Mouse (Mus musculus) MEL (cell line): ENCODE measurements around the gene Lgals3. TPM values are rescaled to one million over a fixed set of nuclear protein-coding genes. Genes with fewer than 3 reads are reported as not detected.

Experiments used
- DNase-seq: peaks from one replicate; pipeline ENCODE4 v3.0.0; 2011; ENCODE audit warnings: low read depth, low spot score
- H3K27ac ChIP-seq: 2 replicates; pipeline ENCODE4 v1.5.1; 2012; ENCODE audit warnings: low read depth, mild to moderate bottlenecking, control low read depth, low read length, moderate library complexity; ENCODE audit not compliant: control insufficient read depth
- H3K27me3 ChIP-seq, 2 experiments: fragments of 150-350 bp in 1 of 2; sonication (generic) in 1 of 2; 2 replicates each; pipeline ENCODE4 v1.6.1; 2012; ENCODE audit warnings: low read length in 2 of 2, mild to moderate bottlenecking in 2 of 2, improper control_type of control experiment in 1 of 2, moderate library complexity in 1 of 2; ENCODE audit not compliant: insufficient read depth in 2 of 2, control insufficient read depth in 1 of 2
- H3K36me3 ChIP-seq, 2 experiments: 2 replicates each; pipeline ENCODE4 v1.6.1; 2012 to 2014; ENCODE audit warnings: low read length in 2 of 2, improper control_type of control experiment in 1 of 2, inconsistent platforms in 1 of 2, mild to moderate bottlenecking in 1 of 2; ENCODE audit not compliant: insufficient read depth in 2 of 2, control insufficient read depth in 1 of 2
- H3K4me1 ChIP-seq, 2 experiments: fragments of 150-350 bp in 1 of 2; sonication (generic) in 1 of 2; 2 replicates each; pipeline ENCODE4 v1.6.1; 2012; ENCODE audit warnings: low read length in 2 of 2, improper control_type of control experiment in 1 of 2, mild to moderate bottlenecking in 1 of 2; ENCODE audit not compliant: insufficient read depth in 2 of 2, control insufficient read depth in 1 of 2
- H3K4me3 ChIP-seq, 2 experiments: fragments of 150-350 bp in 1 of 2; sonication (generic) in 1 of 2; 2 replicates each; pipeline ENCODE4 v1.5.1; 2012; ENCODE audit warnings: low read depth in 2 of 2, low read length in 2 of 2, mild to moderate bottlenecking in 2 of 2, moderate library complexity in 2 of 2, control low read depth in 1 of 2, improper control_type of control experiment in 1 of 2; ENCODE audit not compliant: control insufficient read depth in 1 of 2, insufficient read depth in 1 of 2
- H3K79me2 ChIP-seq: 2 replicates; pipeline ENCODE4 v1.6.1; 2012; ENCODE audit warnings: mild to moderate bottlenecking, low read length, moderate library complexity; ENCODE audit not compliant: control insufficient read depth, poor library complexity, insufficient read depth
- H3K9ac ChIP-seq: 2 replicates; pipeline ENCODE4 v1.6.1; 2012; ENCODE audit warnings: low read depth, mild to moderate bottlenecking, control low read depth, low read length, moderate library complexity; ENCODE audit not compliant: control insufficient read depth, poor library complexity, severe bottlenecking
- H3K9me3 ChIP-seq: fragments of 150-350 bp; sonication (generic); replicated peaks from 2 replicates; pipeline ENCODE4 v1.6.1; 2012; ENCODE audit warnings: mild to moderate bottlenecking, low read length, improper control_type of control experiment, moderate library complexity; ENCODE audit not compliant: insufficient read depth
- CTCF ChIP-seq, 3 experiments: IDR thresholded peaks in 2 of 3; conservative IDR thresholded peaks in 1 of 3; 2 replicates each; pipeline ENCODE4 v1.5.1; 2011 to 2012; ENCODE audit warnings: low read length in 3 of 3, low read depth in 2 of 3, mild to moderate bottlenecking in 2 of 3, improper control_type of control experiment in 1 of 3, inconsistent platforms in 1 of 3, mixed read lengths in 1 of 3, moderate library complexity in 1 of 3; ENCODE audit not compliant: control insufficient read depth in 1 of 3, insufficient read depth in 1 of 3, poor library complexity in 1 of 3, severe bottlenecking in 1 of 3
- ELF1 ChIP-seq: IDR thresholded peaks from 2 replicates; pipeline ENCODE4 v1.6.1; 2014; ENCODE audit warnings: low read depth, mild to moderate bottlenecking, inconsistent platforms, low read length, improper control_type of control experiment, moderate library complexity
- EP300 ChIP-seq, 2 experiments: IDR thresholded peaks; 2 replicates each; pipeline ENCODE4 v1.6.1; 2011; ENCODE audit warnings: improper control_type of control experiment in 2 of 2, low read length in 2 of 2, low read depth in 1 of 2, mild to moderate bottlenecking in 1 of 2
- GATA1 ChIP-seq: IDR thresholded peaks from 2 replicates; pipeline ENCODE4 v1.6.1; 2011; ENCODE audit warnings: low read depth, low read length, improper control_type of control experiment
- MAZ ChIP-seq: IDR thresholded peaks from 2 replicates; pipeline ENCODE4 v1.6.1; 2012; ENCODE audit warnings: low read depth, mild to moderate bottlenecking, inconsistent platforms, low read length, improper control_type of control experiment
- RAD21 ChIP-seq: IDR thresholded peaks from 2 replicates; pipeline ENCODE4 v1.6.1; 2011; ENCODE audit warnings: mild to moderate bottlenecking, low read depth, low read length, improper control_type of control experiment
- RCOR1 ChIP-seq: IDR thresholded peaks from 2 replicates; pipeline ENCODE4 v1.6.1; 2012; ENCODE audit warnings: low read depth, mild to moderate bottlenecking, inconsistent platforms, low read length, improper control_type of control experiment
- USF1 ChIP-seq: IDR thresholded peaks from 2 replicates; pipeline ENCODE4 v1.6.1; 2014; ENCODE audit warnings: low read depth, mild to moderate bottlenecking, inconsistent platforms, low read length, improper control_type of control experiment, moderate library complexity
- ZKSCAN1 ChIP-seq: IDR thresholded peaks from 2 replicates; pipeline ENCODE4 v1.6.1; 2012; ENCODE audit warnings: low read depth, mild to moderate bottlenecking, inconsistent platforms, low read length, improper control_type of control experiment, moderate library complexity
- ZMIZ1 ChIP-seq: IDR thresholded peaks from 2 replicates; pipeline ENCODE4 v1.6.1; 2012; ENCODE audit warnings: low read depth, mild to moderate bottlenecking, inconsistent platforms, low read length, improper control_type of control experiment, moderate library complexity
- polyA plus RNA-seq, 2 experiments: library from polyadenylated mRNA; stranded (reverse) in 1 of 2; unstranded in 1 of 2; fragments of >175 nt in 1 of 2; fragments of >200 nt in 1 of 2; gene quantifications; 2 replicates each; pipeline versions ENCODE4 v1.2.1 to v1.2.4; 2012; ENCODE audit warnings: low replicate concordance in 2 of 2, low read depth in 1 of 2; ENCODE audit not compliant: insufficient read length in 2 of 2, insufficient read depth in 1 of 2, missing spikeins in 1 of 2
- total RNA-seq: library from RNA; depleted of rRNA; stranded (reverse); fragments of 300-350 nt; gene quantifications from 2 replicates; pipeline ENCODE4 v1.2.3, GENCODE M21; 2012; rRNA removed

Gene Lgals3
- total and polyA plus RNA-seq, 3 experiments: 0.12 to 1.8 TPM; not detected in 1

DNA sequence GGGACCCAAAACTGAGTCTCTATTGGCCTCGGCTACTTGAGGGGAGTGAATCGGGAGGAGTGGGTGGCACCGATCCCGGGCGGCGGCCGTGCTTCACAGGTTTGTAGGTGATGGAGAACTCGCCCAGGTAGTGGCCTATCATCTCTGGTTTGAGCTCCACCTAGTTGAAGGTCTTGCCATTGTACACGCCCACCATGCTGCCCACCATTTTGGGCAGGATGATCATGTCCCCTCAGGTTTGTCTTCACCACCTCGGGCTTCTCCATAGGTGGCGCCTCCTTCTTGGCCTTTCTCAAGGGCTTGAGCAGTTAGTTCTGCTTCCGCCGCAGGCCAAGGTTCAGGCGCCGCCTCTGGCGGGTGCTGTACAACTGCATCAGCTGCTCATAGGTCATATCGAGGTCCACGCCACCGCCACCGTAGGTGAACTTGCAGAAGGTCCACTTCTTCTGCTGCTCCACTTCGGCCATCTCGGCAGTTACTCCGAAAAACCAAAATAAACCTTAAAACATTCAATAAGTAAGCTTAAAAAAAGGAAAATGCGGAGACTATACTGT, 52.2 kb downstream of the Lgals3 start (continued):
- TF ChIP-seq MAZ: no peak
- TF ChIP-seq, all 39 proteins: peak for 12

DNA sequence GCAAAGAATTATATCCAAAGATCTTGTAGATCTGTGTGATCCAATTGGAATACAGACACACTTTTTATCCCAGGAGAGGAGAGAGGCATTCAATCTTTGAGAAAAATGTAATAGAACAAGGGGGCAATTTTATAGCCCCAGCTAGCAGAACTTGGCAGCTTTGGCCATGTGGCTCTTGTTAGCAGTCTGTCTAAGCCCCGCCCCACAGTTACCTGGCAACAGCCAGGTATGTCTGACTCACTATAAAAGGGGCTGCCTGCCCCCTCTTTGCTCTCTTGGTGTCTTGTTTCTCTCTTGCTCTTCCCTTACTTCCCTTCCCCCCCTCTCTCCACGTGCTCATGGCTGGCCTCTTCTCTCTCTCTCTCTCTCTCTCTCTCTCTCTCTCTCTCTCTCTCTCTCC, 54.1 kb downstream of the Lgals3 start:
- Histone ChIP-seq H3K4me1 (peaks cover 0 to 8% of the 10 kb centered on the region in 2 experiments; a peak in 2 of 4 replicates), H3K9me3 (no peaks in the 10 kb centered on the region), H3K9ac (no peak overlapping the region), H3K4me3 (no peak overlapping the region), H3K27me3 (peaks cover 2 to 3% of the 10 kb centered on the region in 2 experiments; a peak in 3 of 4 replicates), H3K27ac (no peak overlapping the region), H3K79me2 (peaks cover 9% of the 10 kb centered on the region), H3K36me3 (peaks cover 0 to 2% of the 10 kb centered on the region in 2 experiments; a peak in 1 of 4 replicates)
- no peak for DNase-seq
- TF ChIP-seq MAZ (no peak), EP300 (IDR thresholded peaks at IDR 0.05; ENCODE audit: low read depth in 1 of 2, low read length in 2 of 2) (no peak), GATA1 (no peak), USF1 (no peak), CTCF (IDR thresholded peaks at IDR 0.05 in 2 of 3, conservative IDR thresholded peaks at IDR 0.05 in 1 of 3; ENCODE audit: control insufficient read depth in 1 of 3, insufficient read depth in 1 of 3, low read depth in 2 of 3, low read length in 3 of 3, poor library complexity in 1 of 3, severe bottlenecking in 1 of 3) (no peak), ELF1 (no peak)

DNA sequence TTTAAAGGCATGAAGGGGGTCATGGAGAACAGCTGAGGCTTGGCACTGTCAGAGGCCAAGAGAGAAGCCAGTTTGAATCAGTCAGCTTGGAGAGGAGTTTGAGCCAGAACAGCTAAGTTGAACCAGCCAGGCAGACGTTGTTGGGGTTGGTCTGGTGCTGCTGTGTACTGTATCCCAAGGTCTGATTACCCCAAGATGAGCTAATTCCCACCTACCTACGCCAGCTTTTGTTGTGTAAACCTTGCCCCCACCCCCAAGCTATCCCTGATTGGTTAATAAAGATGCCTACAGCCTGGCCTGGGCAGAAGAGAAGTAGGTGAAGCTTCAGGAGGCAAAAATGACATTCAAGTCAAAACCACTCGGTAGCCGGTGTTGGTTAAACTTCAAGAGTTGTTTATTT, 54.9 kb downstream of the Lgals3 start:
- TF ChIP-seq RAD21 (no peak), USF1 (no peak)
- Histone ChIP-seq H3K9ac (no peak overlapping the region), H3K79me2 (peaks cover 4% of the 10 kb centered on the region), H3K9me3 (no peaks in the 10 kb centered on the region), H3K27ac (no peak overlapping the region), H3K36me3 (no peaks in the 10 kb centered on the region), H3K27me3 (peaks cover 2 to 3% of the 10 kb centered on the region in 2 experiments; a peak in 3 of 4 replicates), H3K4me3 (no peak overlapping the region), H3K4me1 (peaks cover 0 to under 1% of the 10 kb centered on the region in 2 experiments; a peak in 2 of 4 replicates)
- DNase-seq: no peak

DNA sequence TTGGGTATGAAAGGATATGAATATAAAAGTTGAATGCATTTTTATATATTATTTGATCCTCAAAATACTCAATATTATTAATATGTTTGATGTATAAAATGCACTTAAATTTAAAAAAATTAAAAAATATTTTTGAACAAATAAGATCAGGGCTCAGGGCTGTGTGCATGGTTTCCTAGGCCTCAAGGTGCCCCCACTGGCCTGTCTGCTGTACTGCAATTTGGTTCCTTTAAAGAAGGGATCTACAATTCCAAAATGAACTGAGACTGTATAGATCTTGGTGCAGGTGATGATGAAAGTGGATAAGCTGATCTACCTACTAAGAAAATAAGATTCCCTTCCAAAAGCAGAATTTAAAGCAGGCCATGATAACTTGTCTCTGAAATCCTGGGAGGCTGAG, 65.4 kb downstream of the Lgals3 start:
- no peak for TF ChIP-seq ZMIZ1
- no peak for TF ChIP-seq RCOR1
- peak; percentile 34 to 41 (median 35) for TF ChIP-seq CTCF (IDR thresholded peaks at IDR 0.05 in 2 of 3, conservative IDR thresholded peaks at IDR 0.05 in 1 of 3; ENCODE audit: control insufficient read depth in 1 of 3, insufficient read depth in 1 of 3, low read depth in 2 of 3, low read length in 3 of 3, poor library complexity in 1 of 3, severe bottlenecking in 1 of 3)
- TF ChIP-seq ZKSCAN1: no peak
- Histone ChIP-seq H3K79me2 (no peaks in the 10 kb centered on the region), H3K27me3 (peaks cover 0 to 4% of the 10 kb centered on the region in 2 experiments; a peak in 2 of 4 replicates), H3K36me3 (no peaks in the 10 kb centered on the region), H3K27ac (no peak overlapping the region), H3K4me3 (no peak overlapping the region), H3K9me3 (no peaks in the 10 kb centered on the region), H3K4me1 (no peaks in the 10 kb centered on the region), H3K9ac (no peak overlapping the region)
- DNase-seq: peak; percentile 48

Other genes with a start within 250 kb of the Lgals3 start
- 4.4 and 8.6 TPM in 2 replicates for gene Gch1, start 178.3 kb upstream of the Lgals3 start, total RNA-seq
- 1 to 10 TPM in 1 of 2 experiments, not detected in 1; 6.6 TPM for gene Gch1, start 178.3 kb upstream of the Lgals3 start, polyA plus RNA-seq
- 49.1 and 51.6 TPM in 2 replicates for gene Wdhd1, start 90.9 kb upstream of the Lgals3 start, total RNA-seq
- 10 to 100 TPM in 1 of 2 experiments, not detected in 1; 91.5 TPM for gene Wdhd1, start 90.9 kb upstream of the Lgals3 start, polyA plus RNA-seq
- 8.7 and 8.8 TPM in 2 replicates for gene Socs4, start 90.8 kb upstream of the Lgals3 start, total RNA-seq
- gene Socs4, start 90.8 kb upstream of the Lgals3 start, polyA plus RNA-seq: 10 to 100 TPM; 13.9 to 21.0 TPM
- gene Mapk1ip1l, start 69.5 kb upstream of the Lgals3 start, total RNA-seq: 33.8 and 37.8 TPM in 2 replicates
- gene Mapk1ip1l, start 69.5 kb upstream of the Lgals3 start, polyA plus RNA-seq: 100 to 1,000 TPM in 1 of 2 experiments, 10 to 100 TPM in 1; 59.5 to 159 TPM
- gene Dlgap5, start 50.7 kb downstream of the Lgals3 start, total RNA-seq: 45.0 and 52.0 TPM in 2 replicates
- gene Dlgap5, start 50.7 kb downstream of the Lgals3 start, polyA plus RNA-seq: 10 to 100 TPM; 62.4 to 71.2 TPM
- 14.8 and 17.2 TPM in 2 replicates for gene Fbxo34, start 82.7 kb downstream of the Lgals3 start, total RNA-seq
- 10 to 100 TPM in 1 of 2 experiments, not detected in 1; 29.5 TPM for gene Fbxo34, start 82.7 kb downstream of the Lgals3 start, polyA plus RNA-seq
- 2.5 and 3.1 TPM in 2 replicates for gene Atg14, start 202.9 kb downstream of the Lgals3 start, total RNA-seq
- 1 to 10 TPM in 1 of 2 experiments, not detected in 1; 5.7 TPM for gene Atg14, start 202.9 kb downstream of the Lgals3 start, polyA plus RNA-seq